Mouse (Mus musculus): Measurements from ENCODE around the gene Chd8. TPM values are rescaled to one million over a fixed set of nuclear protein-coding genes. Genes with fewer than 3 reads are reported as not detected.

Chd8 gene
- total RNA-seq, 1 experiment from 2014 or later = 88.8 TPM

Other genes starting within 250 kb of the Chd8 start
- gene Tmem253, start 242.1 kb downstream of the Chd8 start, total RNA-seq (2017) = not detected in 2 replicates
- gene Zfp219, start 237.0 kb downstream of the Chd8 start, total RNA-seq (2017) = 15.8 TPM in 2 replicates
- not detected in 2 replicates for gene Olfr221, start 215.3 kb downstream of the Chd8 start, total RNA-seq (2017)
- gene Hnrnpc, start 153.8 kb downstream of the Chd8 start, total RNA-seq (2017) = 549 and 665 TPM in 2 replicates
- gene Rpgrip1, start 147.1 kb downstream of the Chd8 start, total RNA-seq (2017) = 18.8 and 48.5 TPM in 2 replicates
- 191 and 251 TPM in 2 replicates for gene Supt16, start 60.4 kb downstream of the Chd8 start, total RNA-seq (2017)
- gene Tox4, start 21.4 kb upstream of the Chd8 start, total RNA-seq (2017) = 55.6 and 59.0 TPM in 2 replicates
- 12.7 and 14.1 TPM in 2 replicates for gene Rab2b, start 21.8 kb upstream of the Chd8 start, total RNA-seq (2017)
- 60.1 and 97.6 TPM in 2 replicates for gene Mettl3, start 47.3 kb upstream of the Chd8 start, total RNA-seq (2017)
- 3.4 and 6.2 TPM in 2 replicates for gene Sall2, start 71.0 kb upstream of the Chd8 start, total RNA-seq (2017)
- gene Olfr1513, start 98.6 kb upstream of the Chd8 start, total RNA-seq (2017) = not detected in 2 replicates
- not detected in 2 replicates for gene Olfr1512, start 121.4 kb upstream of the Chd8 start, total RNA-seq (2017)
- not detected in 2 replicates for gene Olfr1511, start 139.6 kb upstream of the Chd8 start, total RNA-seq (2017)
- not detected in 2 replicates for gene Olfr1510, start 156.6 kb upstream of the Chd8 start, total RNA-seq (2017)
- not detected in 2 replicates for gene Olfr1509, start 185.2 kb upstream of the Chd8 start, total RNA-seq (2017)
- not detected in 2 replicates for gene Olfr1508, start 209.7 kb upstream of the Chd8 start, total RNA-seq (2017)
- not detected in 2 replicates for gene Olfr1507, start 238.0 kb upstream of the Chd8 start, total RNA-seq (2017)